Mouse (Mus musculus): ENCODE results near the gene Acsl3.

DNA sequence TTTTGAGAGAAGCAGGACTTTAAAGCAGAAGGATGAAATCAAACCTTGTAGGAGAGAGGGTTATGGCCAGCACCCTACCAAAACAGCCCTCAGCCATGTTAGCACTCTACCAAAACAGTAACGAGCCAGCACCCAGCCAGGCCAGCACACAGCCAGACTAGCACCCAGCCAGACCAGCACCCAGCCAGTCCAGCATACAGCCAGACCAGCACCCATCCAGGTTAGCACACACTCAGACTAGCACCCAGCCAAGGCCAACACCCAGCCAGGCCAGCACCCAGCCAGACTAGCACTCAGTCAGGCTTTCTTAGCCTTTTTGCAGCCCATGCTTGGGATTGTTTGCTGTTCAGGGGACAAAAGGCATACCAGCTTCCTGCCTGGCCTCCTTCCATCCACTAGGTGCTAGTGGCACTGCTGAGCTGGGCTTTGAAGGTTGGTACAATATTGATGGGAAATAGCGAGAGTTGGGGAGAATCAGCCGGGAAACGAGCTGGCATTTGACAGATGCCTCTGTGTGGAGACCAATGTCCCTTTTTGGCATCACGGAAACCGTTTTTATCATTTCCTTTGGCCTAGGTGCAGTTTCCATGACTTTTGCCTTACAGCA, 68.1 kb downstream of the Acsl3 start:
- TF ChIP-seq CTCF (IDR thresholded peaks at IDR 0.05; ENCODE audit: control insufficient read depth, insufficient read depth, insufficient read length) (no peak), USF1 (IDR thresholded peaks at IDR 0.05; ENCODE audit: low read depth) (no peak), MAX (IDR thresholded peaks at IDR 0.05) (no peak), MYOD1 (IDR thresholded peaks at IDR 0.05; ENCODE audit: control insufficient read depth, insufficient read length, low read depth) (no peak)

Measured in C2C12 (cell line).